ENCODE assay signal across 1 mouse cellular context in the genomic region with DNA sequence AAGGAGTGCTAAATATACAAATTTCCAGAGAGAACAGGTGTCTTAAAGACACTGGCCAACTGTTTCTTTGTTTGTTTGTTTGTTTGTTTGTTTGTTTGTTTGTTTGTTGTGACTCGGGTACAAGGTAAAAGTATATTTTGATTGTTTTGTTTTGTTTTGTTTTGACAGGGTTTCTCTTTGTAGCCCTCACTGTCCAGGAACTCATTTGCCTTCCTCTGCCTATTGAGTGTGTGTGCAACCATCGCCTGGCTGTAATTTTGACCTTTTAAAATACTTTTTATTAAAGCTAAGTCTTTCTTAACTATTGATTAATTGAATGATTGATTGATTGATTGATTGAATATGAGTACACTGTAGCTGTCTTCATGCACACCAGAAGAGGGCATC.
TF ChIP-seq lines count a peak whose summit lies in the region.

No protein-coding gene starts in this region.

TF ChIP-seq in CH12.LX, 34 proteins besides CTCF, POLR2A, EP300 and RAD21 (continued from another document):
- no peak for TF ChIP-seq GABPA (IDR thresholded peaks at IDR 0.05; ENCODE audit: insufficient replicate concordance, low read depth, low read length)
- TF ChIP-seq IRF4 (IDR thresholded peaks at IDR 0.05; ENCODE audit: low read depth, low read length): no peak
- TF ChIP-seq PAX5 (IDR thresholded peaks at IDR 0.05; ENCODE audit: low read length): no peak
